Mouse (Mus musculus) thymus, postnatal 4 days (tissue): ENCODE data around the gene Rnf216.
A peak's percentile ranks its signal among the peaks of the same experiment; 100 is the strongest.

Experiments used
- DNase-seq: peaks from one replicate; pipeline ENCODE4 v3.0.0; 2021

The Rnf216 gene

DNA sequence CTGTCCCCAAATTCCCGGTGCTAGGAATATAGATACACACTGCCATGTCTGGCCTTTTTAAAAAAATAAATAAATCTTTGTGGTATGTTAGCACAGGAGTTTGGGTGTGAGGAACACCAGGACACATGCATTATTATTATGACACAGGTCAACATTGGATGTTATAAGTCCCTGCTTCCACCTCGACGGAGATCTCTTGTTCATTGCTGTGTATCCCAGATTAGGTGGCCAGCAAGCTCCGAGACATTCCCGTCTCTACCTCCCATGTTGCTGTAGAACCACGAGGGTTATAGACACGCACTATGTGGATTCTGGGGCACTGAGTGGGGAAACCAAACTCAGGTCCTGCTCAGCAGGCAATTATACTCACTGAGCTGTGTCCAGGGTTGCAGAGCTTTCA lies 17.5 kb downstream of the Rnf216 start:
- DNase-seq = no peak

DNA sequence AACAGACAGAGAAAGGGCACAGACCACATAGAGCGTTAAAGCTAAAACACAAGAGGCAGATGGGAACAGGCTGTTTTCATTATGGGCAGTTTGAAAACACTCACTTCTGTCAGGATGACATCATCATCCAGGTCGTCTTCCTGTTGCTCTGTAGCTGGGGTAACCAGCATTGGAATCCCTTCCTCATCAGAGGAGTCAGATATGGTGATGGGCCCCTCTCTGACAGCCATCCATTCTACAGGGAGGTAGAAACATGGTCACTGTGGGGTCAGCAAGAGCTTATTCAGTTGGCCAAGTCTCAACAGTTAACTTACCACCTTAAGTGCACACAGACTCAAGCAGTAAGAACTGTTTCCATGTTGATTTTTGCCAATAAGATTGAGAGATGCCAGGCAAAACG lies 19.9 kb downstream of the Rnf216 start:
- DNase-seq = no peak

DNA sequence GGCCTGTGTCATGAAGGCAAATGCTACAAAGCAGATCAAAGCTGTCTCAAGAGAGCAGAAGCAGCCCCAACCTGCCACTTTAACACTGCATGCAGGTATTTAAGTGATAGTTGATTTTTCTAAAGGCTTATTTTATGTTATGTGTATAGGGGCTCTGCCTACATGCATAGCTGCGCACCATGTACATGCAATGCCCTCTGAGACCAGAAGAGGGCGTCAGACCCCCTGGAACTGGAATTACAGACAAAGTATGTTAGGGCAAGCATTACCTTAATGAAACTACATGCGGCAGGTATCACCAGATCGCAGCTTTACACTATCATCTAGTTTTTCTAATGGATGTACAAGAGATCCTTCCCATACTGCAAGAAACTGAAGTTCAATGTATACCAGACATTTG lies 27.9 kb downstream of the Rnf216 start:
- peak; percentile 52 for DNase-seq

DNA sequence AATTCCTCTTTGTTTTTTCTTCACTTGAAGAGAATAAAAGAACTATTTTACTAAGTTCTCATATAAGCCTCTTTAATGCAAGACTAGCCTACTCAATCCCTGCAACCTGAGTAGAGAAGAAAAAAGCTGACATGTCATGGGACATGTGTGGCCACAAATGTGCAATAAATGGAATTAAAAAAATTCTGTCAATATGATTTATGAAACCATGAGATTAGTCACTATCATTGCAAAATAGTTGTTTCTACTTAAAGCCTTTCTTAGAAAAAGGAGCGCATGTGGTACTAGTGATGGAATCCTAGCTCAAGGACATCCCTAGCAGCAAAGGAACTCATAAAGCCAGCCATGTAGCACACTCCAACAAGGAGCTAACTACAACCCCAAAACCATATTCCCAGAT lies 33.0 kb downstream of the Rnf216 start:
- no peak for DNase-seq

DNA sequence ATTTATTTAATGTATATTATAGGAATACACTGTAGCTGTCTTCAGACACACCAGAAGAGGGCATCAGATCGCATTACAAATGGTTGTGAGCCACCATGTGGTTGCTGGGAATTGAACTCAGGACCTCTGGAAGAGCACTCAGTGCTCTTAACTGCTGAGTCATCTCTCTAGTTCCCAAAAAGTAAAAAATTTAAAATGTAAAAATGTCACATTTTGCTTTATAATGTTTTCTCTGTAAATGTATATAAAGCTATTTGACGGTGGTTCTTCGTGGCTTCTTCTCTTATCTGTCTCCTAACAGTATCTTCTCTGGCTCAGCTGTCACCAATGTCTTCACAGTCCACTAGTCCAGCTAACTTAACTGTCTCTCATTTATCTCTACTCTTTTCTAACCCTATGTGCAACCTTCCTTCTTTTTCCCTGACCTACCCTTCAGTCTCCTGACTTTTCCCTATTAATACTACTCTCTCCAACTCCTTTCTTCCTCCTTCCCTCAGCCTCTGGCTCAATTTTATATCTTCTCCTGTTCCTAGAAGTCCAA lies 36.1 kb downstream of the Rnf216 start:
- DNase-seq = no peak

DNA sequence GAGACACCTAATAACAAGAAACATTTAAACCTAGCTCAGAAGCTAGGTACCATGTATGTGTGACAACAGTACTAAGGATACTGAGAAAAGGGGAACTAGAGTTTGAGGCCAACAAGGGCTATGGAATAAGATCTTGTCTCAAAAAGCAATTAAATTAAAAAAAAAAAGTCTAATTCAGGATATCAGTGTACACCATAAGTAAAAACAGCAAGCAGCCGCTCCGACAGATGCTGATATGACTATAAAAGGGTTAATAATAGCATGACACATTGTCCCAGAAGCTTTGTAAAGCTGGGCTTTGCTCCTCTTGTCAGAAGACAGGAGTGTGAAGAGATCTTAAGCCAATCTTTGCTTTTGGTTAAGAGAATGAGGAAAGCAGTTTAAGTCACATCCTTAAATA lies 36.8 kb downstream of the Rnf216 start:
- no peak for DNase-seq

DNA sequence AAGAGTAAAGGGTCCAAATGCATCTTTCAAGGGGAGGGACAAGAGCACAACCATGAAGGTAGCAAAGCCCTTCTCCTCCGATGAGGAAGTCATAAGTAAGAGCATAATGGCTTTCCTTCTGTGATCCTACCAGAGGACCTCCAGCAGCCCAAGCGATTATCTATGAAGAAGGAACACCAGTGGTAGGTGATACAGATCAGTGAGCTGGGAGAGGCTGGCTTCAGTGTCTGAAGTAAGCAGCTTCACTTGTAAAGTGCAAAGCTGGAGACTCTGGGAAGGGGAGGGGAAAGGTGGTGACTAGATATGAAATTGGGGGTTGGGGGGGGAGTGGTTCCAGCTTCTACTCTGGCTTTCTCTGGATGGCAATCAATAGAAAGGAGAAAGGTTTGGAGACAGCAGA lies 43.7 kb downstream of the Rnf216 start:
- DNase-seq = no peak

DNA sequence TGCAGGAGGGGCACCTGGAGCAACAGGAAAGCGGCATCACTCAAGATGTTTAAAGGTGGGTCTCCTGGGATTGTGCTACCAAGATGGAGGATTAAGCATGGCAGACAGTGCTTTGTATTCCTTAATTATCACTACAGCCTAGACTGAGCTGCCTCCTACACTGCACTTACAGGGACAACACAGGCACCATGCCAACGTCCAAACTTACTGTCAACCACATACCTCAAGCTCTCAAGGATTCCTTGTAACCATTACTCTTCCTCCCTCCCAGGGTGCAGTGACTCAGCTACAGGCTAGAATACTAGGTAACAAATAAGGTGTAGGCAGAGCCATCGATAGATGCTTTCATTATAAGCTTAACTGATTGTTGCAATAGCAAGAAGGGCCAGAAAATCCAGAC lies 44.4 kb downstream of the Rnf216 start:
- DNase-seq = no peak

DNA sequence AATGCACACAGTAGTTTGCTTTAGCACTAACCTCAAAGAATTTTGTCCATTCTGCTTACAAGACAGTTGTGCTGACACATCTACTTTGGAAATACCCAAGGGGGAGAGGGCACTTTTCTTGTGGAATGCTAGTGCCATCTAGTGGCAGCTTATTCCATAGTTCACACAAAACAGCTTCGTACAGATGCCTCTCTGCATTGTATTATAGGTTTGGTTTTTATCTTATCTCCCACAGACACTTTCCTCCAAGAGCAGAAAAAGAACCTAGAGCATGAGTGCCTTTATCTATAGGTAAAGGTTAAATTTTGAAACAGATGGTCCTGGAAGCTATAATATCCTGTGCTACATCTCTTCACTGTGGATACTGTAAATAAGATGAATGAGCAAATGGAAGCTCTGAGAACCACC lies 46.2 kb downstream of the Rnf216 start:
- peak; percentile 71 for DNase-seq

DNA sequence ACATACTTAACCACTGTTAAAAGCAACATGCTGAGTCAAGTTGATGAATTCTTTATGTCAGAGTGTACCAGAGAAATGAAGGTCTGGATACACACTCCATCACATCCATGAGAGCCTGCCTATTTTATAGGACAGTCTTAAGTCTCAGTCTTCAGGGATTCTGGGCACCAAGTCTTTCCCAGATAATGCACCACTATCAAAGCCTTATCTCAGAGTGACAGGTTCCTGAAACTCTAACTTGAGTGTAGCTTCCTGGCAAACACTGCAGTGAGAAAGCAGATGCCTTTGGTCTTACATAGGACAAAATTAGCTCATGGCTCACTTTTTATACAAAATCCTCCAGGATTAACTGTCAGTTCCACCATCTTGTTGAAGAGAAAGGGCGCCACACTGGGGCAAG lies 46.7 kb downstream of the Rnf216 start:
- DNase-seq = no peak

DNA sequence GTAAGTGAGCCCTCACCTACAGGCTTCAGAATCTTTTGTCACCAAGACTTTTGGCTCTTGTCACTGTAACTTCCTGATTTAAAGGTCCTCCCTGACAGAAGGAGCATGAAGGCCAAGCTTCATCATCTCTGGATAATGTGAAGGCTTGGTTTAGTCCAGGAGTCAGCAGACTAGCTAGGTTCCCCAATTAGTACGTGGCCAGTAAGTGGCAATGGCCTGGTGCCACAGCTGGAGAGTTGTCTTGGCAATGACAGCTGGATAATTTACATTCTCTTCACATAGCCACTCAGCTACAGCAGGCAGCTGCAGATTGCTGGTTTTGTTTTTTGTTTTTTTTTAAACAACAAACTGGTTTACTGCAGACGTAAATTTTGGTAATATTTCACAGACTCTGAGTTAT lies 47.6 kb downstream of the Rnf216 start:
- no peak for DNase-seq

DNA sequence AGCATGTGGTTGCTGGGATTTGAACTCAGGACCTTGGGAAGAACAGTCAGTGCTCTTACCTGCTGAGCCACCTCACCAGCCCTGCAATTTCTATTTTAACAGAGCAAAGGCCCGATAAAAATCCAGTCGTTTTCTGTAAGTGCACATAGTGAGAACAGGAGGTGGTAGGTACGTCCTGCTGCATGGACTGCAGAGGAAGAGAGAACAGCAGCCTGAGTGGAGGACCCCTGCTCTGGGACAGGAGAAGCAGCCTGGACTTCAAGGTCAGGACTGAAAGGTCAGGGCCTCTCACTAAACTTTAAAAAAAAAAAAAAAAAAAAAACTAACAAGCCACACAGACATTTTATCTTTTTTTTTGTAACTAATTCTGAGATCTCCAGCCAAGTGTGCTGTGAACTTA lies 50.5 kb downstream of the Rnf216 start:
- DNase-seq = no peak

DNA sequence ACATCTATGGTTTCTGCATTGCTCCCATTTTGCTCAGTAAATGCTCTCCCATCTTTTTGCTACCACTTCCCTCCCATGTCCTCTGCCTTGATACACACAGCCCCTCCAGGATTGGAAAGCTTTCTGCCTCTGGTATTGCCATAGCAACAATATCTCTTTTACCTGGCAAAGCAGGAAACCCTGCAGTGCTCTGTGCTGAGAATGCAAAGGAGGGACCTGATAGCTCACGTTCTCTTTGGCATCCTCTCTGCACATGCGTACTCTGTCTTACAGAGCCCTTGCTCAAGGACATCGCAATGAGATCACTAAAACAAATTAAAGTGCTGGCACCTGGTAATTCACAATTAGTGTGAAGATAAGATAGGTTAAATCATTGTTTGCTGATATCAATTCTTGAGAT lies 51.3 kb downstream of the Rnf216 start:
- no peak for DNase-seq

DNA sequence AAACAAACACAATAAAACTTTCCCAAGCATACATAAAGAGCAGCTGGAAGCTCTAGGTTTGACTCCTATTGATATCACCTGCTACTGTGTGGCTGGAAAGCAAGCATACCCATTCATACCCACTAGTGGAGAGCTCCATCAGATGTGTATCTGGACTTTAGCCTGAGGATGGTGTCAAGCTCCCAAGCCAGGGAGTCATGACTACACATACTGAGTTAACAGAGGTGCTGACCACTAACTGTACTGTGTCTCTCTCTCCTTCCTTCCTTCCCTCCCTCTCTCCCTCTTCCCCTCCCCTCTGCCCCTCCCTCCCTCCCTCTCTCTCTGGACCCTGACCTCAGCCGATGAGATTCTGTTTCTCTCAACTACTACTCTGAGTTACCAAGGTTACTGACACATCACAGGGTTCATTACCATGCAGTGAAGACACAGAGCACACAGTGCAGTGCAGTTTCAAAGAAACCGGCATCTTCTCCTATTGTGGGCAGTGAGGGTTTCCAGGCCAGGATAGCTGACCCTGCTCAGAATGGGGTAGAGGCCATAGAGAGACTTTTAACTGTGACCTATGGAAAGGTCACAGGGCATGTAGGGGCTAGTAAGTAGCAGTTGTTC lies 51.9 kb downstream of the Rnf216 start:
- DNase-seq = no peak

DNA sequence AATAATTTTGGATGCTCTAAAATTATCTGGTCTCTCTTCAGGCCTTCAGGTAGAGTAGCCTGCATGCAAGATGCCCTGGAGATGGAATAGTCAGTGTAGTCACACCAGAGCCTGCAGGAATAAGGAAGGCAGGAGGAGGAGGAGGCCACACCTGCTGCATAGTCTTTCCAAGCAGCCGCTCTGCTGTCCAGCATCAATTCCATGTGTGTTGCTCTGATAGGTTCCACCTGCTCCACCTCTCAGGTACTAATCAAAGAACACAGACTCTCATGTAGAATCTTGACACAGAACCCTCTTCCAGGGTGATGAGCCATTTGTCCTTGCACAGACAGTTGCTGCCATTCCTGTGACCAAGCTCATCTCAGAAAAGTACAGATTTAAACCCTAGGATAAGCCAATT lies 52.8 kb downstream of the Rnf216 start:
- no peak for DNase-seq

DNA sequence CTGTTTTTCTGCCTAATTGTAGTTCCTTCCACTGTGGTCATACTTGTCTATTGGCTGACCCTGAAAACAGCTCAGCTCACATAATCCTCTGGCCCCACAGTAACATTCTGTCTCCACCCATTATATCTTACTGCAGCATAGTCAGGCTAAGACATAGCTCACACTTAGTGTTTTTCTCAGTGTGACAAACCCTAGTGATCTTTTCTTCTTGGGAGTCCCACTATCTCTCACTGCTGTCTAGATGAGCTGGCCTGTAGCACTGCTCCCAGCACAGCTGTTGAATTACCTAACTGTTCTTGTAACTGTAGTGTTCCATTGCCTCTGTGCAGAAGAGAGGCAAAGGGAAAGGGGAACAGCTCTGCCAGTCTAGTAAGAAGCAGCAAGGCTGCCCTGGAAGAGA lies 53.6 kb downstream of the Rnf216 start:
- DNase-seq = no peak

DNA sequence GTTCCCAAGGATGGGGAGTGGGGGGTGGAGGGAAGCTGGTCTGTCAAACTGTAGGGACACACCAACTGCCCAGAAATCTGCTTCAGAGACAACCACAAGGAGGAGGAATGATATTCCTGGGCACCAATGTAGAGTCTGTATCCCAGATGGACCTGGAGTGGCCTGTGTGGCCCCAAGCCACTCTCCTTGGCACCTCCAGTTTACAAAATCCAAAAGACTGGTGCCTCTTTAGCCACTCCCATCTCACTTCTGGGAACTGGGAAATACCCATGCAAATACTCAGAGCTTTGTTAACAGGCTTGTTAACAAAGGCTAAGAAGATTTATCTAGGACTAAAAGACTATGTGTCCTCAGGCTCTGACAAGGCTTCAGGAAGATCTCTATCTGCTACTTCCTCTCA lies 54.1 kb downstream of the Rnf216 start:
- DNase-seq = no peak

DNA sequence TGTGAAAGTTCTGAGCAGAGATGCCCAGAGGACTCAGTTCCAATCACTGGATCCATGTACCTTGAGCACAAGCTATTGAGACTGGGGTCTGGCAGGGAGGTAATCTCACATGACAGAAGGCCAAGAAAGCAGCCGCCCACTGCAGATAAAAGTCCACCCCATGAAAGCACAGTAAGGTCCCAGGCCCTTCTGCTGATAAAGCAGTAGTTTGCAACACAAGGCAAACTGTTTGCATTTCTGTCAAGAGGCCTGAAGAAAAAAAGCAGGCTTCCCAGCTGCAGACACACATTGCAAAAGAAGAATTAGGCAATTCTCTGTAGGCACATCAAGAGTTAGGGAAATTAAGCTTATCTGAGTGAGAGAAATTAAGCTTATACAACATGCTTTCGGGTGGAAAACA lies 54.6 kb downstream of the Rnf216 start:
- DNase-seq = no peak

DNA sequence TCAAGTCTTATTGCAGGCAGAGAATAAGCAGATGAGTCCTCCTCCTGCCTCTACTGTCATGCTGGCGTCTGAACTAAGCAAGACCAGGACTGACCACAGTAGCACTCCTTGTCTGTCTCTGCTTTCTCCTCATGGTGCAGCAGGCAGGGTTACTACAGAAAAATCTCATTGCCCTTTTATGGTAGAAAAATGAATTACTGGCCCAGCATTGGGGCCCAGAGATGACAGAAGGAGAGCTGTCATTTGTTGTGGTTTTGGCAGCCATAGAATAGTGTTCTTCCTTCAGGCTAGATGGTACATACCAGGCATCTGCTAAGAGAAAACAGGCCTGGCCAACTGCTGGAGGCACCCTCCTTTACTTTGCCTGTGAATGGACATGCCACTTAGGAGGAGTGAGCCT lies 55.0 kb downstream of the Rnf216 start:
- DNase-seq = no peak

DNA sequence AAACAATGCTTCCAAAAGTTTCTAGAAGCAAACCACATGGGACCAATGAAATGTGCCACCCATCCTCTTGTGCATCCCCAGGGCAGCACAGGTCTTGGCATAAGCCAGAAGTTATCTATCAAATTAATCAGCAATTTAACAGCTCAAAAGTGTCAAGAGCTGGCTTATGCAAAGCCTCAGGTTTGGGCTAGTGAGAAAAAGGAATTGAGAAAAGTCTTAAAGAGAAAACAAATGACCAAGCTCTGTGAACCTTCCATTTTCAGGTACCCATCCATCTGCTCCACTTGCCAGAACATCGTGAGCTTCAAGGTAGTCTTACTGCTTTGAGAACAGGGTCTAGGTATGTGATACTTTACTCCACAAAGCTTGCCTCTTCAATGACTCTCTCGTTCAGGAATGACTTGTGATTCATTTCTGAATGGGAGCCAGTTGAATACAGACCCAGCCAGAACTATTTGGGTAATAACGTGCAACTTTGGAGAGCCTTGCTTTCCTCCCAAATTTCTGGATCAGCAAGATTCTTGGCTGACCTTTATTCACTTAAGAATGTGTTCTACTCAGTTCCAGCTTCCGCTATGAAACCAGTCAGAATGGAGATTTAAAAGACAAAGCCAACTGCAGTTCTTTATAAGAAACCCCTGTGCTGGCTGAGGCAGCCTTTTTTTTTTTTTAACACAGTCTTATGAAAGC lies 56.5 kb downstream of the Rnf216 start:
- DNase-seq = no peak

DNA sequence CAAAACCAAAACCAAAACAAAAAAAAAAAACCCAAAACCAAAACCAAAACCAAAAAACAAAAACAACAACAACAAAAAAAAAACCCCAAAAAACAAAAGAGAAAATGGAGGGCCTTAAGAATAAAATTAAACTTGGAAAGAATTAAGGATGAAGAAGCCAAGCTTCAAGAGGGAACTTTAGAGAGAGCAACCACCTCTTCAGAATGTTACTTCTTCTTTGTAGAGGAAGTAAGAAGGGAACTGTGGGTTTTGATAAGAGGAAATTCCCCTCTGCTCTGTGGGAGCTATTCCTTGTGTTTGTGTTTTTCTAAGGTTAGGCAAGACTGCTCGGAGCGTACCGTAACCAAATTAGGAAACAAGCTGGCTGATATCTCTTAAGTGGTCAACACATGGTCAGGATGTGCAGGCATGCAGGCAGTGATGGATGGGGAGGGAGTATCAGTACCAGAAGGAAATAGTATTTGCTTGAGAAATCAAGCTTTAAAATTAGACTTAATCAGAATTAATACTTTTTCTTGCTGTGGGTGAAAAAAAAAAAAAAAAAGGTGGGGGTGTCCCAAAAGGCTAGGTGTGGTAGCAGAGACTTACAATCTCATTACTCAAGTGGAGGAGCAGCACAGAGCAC lies 57.2 kb downstream of the Rnf216 start:
- DNase-seq = no peak

DNA sequence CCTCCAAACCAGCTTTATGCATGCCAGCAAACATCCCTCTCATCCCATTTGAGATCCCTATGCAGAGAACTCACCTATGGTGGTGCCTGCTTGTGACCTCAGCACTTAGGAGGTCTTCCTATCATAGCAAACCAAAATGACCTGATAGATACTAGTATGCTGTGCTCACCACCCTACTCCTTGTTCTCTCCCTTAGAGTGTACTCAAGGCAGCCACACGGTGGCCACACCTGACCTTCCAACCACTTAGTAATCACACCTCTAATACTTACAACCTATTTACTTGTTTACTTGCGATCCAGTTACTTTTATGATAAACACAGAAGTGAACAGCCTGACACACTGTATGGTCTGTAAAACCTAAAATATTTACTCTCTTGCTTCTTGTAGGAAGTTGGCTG lies 58.1 kb downstream of the Rnf216 start:
- DNase-seq = no peak

DNA sequence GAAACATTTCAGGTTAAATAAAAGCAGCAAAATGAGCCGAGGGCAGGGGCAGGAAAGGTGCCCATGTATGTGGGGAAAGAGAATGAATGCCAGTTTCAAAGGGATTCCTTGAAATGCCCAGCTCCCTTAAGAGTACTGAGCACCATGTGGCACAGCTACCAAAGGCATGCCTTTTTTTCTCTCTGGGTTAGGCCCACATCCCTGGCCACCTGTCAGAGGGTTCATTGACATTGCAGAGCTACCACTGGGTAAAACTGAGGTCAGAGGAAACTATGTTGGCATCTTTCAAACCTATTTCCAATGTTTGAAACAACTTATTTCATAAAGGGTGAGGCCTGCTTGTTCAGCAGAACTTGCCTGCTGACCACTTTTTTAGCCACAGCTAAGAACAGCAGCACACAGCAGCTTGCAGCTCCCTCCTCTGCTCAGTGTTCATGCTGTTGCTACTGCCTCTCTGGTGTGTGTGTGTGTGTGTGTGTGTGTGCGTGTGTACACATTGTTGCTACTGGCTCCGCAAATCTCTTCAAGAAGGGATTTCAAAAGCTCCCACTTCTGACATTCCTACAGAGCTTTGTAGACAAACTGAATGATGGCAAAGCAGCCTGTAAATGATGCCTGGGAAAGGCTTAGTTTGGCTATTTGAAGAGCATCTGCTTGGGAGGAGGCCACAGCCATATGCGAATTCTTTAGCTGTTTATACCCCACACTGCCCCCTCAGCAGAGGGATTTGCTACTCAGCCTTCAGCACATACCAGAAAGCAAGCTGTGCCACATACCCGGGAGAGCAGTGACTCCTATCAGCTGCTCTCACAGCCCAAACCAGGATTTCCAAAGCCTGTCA lies 59.4 kb downstream of the Rnf216 start:
- DNase-seq = no peak

DNA sequence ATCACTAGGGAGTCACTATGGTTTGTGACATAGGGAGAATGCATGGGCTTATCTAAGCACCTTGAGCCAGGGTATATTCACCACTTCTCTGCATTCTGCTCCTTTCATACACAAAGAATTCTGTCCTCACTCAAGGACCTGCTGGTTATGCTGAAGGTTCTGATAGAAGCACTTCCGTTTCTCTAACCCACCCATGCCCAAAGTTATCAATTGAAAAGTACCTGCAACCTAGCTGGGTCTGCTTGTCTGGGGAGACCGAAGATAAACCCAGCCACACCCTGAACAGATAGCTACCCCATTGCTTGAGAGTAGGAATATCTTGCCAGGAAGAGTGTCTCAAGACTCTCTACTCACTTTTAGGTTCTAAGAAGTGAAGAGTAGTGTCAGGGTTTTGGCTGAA lies 60.1 kb downstream of the Rnf216 start:
- DNase-seq = no peak
